Mouse (Mus musculus): Measurements from ENCODE around the gene Gm20388. TPM values are rescaled to one million over a fixed set of nuclear protein-coding genes. Genes with fewer than 3 reads are reported as not detected.

The Gm20388 gene
- polyA plus RNA-seq, 1 experiment from 2014 or later = 2.5 TPM

DNA sequence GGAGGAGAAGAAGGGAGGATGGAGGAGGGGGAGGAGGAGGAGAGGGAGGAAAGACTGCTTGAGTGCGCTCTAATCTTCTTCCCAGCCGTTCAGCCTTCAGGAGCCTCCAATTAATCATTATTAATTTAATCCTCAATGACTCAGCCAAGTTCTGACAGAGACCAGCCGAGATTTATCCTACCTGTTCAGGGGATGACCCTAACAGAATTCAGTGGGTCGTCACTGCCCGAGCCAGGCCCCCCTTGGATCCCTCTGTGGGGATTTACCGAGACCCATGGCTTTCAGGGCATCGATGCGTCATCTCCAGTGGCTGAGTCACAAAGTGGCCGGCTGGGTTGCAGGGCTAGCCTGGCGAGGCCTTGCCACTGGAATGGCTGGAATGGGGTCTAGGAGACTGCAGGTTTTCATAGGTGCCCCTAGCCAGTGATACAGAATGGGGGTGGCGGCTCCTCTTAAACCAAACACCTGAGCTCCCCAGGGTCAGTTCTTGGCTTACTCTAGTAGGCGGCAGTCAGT, 407.9 kb downstream of the Gm20388 start:
- H3K9me3 ChIP-seq (replicated peaks) = no peaks in the 10 kb centered on the region
- peaks cover 61% of the 10 kb centered on the region for H3K4me1 ChIP-seq
- DNase-seq (ENCODE audit: low spot score) = no peak
- no peaks in the 10 kb centered on the region for H3K27me3 ChIP-seq (ENCODE audit: low read depth, poor library complexity, severe bottlenecking)
- no peak overlapping the region for H3K4me3 ChIP-seq
- 68% methylated on average over 12 of the region's 12 CpGs for WGBS
- no peaks in the 10 kb centered on the region; the same call in 1 of the 2 replicates for H3K36me3 ChIP-seq
- no peak overlapping the region; the same call in 1 of the 2 replicates for H3K27ac ChIP-seq

DNA sequence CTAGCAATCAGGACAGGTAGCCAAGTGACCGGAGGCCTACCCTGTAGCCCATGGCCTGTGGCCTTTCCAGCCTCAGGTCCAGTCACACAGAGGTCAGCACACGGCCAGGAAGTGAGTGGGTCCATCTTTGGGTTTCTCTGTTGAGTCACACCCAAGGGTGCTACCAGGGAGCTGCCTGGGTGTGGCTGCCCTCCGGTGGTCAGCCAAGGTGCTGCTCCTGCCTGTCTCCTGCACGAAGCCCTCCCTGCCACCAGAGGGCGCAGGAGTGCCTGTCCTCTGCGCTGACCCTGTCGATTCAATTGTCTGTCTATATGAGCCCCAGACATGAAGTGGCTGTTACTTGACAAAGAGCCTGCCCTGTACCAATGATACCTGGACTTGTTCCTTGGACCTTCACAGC, 408.8 kb downstream of the Gm20388 start:
- 0 out of 2 replicates have a peak overlapping the region, but pooled peaks have one; percentile 42 for H3K27ac ChIP-seq
- H3K27me3 ChIP-seq (ENCODE audit: low read depth, poor library complexity, severe bottlenecking) = 0 out of 2 replicates have a peak, but pooled peaks cover 3% of the 10 kb centered on the region
- H3K4me1 ChIP-seq = peaks cover 66% of the 10 kb centered on the region
- DNase-seq (ENCODE audit: low spot score) = peak; percentile 87
- 25% methylated on average over 7 of the region's 7 CpGs for WGBS
- no peak overlapping the region for H3K4me3 ChIP-seq
- H3K9me3 ChIP-seq (replicated peaks) = no peaks in the 10 kb centered on the region
- no peaks in the 10 kb centered on the region; the same call in 1 of the 2 replicates for H3K36me3 ChIP-seq

DNA sequence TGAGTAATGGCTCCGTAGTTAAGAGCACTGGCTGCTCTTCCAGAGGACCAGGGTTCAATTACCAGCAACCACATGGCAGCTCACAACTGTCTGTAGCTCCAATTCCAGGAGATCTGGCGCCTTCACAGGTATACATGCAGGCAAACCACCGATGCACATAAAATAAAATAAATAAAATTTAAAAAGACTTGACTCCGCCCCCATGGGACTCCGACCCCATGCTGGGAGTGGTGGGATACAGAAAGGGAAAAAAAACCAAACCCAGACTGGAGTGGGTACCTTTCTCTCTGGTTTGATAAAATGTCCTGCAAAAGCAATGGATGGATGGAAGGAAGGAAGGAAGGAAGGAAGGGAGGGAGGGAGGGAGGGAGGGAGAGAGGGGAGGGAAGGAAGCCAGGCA, 409.5 kb downstream of the Gm20388 start:
- Histone ChIP-seq H3K36me3 (no peaks in the 10 kb centered on the region; the same call in 1 of the 2 replicates), H3K4me1 (peaks cover 73% of the 10 kb centered on the region), H3K4me3 (no peak overlapping the region), H3K27me3 (ENCODE audit: low read depth, poor library complexity, severe bottlenecking) (0 out of 2 replicates have a peak, but pooled peaks cover 4% of the 10 kb centered on the region), H3K27ac (no peak overlapping the region), H3K9me3 (replicated peaks) (no peaks in the 10 kb centered on the region)
- no peak for DNase-seq (ENCODE audit: low spot score)
- WGBS = 88% methylated on average over 5 of the region's 5 CpGs

DNA sequence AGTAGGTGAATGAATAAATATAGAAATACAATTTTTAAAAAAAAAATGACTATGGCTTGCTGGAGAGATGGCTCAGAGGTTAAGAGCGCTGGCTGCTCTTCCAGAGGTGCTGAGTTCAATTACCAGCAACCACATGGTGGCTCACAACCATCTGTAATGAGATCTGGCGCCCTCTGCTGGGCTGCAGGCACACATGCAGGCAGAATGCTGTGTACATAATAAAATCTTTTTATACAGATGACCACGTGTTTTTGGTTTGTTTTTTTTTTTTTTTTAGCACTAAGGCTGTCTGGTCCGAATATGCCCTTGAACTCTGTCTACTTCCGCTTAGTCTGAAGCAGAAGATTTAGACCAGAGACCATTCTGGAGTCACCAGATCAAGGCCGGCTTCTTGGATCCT, 411.1 kb downstream of the Gm20388 start:
- DNase-seq (ENCODE audit: low spot score) = peak; percentile 73
- H3K4me1 ChIP-seq = peaks cover 81% of the 10 kb centered on the region

DNA sequence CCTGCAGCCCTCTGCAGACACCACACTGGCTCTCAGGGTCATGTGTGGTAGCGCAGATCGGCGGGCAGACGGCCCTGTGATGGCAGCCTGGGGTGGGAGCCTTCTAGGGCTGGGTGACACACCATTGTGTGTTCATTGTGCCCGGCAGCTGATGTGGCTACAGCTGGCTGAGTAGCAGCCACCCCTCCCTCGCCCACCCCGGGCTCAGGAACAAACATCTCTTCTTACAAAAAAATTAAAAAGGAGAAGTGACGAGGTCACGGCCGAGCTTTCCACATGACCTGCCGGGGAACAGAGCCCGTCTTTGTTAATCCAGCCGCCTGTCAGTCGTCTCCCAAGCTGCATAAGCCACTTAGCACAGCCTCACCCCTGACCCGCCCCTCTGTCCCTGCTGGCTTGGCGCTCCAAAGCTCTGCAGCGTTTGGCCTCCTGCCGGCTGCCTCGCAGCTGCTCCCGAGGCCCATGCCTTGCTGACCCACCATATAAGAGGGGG, 412.4 kb downstream of the Gm20388 start:
- H3K27me3 ChIP-seq (ENCODE audit: low read depth, poor library complexity, severe bottlenecking) = 0 out of 2 replicates have a peak, but pooled peaks cover 4% of the 10 kb centered on the region
- H3K36me3 ChIP-seq = no peaks in the 10 kb centered on the region
- no peak overlapping the region for H3K4me3 ChIP-seq
- H3K4me1 ChIP-seq = peaks cover 74% of the 10 kb centered on the region
- peak overlapping the region; percentile 85 for H3K27ac ChIP-seq
- WGBS = 6% methylated on average over 20 of the region's 20 CpGs
- DNase-seq (ENCODE audit: low spot score) = peak; percentile 74
- H3K9me3 ChIP-seq (replicated peaks) = no peaks in the 10 kb centered on the region

More for the DNA sequence above, 411.1 kb downstream of the Gm20388 start:
- H3K27me3 ChIP-seq (ENCODE audit: low read depth, poor library complexity, severe bottlenecking) = 0 out of 2 replicates have a peak, but pooled peaks cover 4% of the 10 kb centered on the region
- no peak overlapping the region for H3K4me3 ChIP-seq
- no peaks in the 10 kb centered on the region; the same call in 1 of the 2 replicates for H3K36me3 ChIP-seq
- H3K27ac ChIP-seq = peak overlapping the region; percentile 85
- H3K9me3 ChIP-seq (replicated peaks) = no peaks in the 10 kb centered on the region
- 42% methylated on average over 6 of the region's 6 CpGs for WGBS

DNA sequence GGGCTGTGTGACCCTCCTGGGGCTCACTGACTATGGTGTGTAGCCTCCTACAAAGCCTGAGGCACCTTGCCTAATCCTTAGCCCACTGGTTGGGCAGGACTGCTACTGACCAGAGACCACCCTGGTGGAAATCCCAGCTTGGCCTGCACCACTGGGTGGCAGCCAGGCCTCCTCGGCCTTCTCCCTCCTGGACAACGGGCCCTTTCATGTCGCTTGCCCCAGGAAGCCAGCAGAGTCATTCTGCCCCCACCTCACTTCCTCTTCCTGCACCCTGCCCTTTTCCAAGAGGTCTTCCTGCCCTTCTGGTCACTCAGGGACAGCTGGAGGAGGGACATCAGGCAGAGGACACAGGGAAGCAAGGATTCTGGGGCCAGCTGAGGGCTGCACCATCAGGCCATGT, 413.9 kb downstream of the Gm20388 start:
- 0 out of 2 replicates have a peak, but pooled peaks cover 4% of the 10 kb centered on the region for H3K27me3 ChIP-seq (ENCODE audit: low read depth, poor library complexity, severe bottlenecking)

DNA sequence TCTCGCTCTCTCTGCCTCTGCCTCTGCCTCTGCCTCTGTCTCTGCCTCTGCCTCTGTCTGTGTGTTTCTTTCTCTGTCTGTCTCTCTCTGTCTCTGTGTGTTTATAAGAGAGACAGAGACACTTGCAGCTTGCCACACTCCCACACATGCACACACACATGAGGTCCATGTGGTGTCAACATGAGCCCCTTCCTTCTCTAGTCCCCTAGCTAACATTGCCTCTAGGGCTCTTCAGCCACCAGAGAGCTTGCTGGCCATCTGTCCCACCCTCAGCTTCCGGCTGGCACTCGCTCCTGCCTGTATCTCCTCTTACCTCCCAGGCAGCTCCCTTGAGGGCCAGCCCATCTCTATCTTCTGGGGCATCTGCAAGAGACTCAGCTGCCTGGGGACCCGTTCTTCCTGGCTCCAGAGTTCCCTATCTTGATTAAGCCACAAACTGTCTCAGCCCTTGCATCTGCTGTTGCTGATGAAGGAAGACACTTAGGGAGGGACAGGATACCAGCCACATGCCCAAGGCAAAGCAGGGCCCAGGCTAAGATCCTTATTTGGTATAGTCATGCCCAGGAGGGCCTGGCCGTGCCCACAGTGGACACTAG, 414.6 kb downstream of the Gm20388 start:
- WGBS = 70% methylated on average over 5 of the region's 5 CpGs
- Histone ChIP-seq H3K36me3 (no peaks in the 10 kb centered on the region), H3K4me3 (no peak overlapping the region), H3K9me3 (replicated peaks) (no peaks in the 10 kb centered on the region), H3K4me1 (peaks cover 63% of the 10 kb centered on the region), H3K27me3 (ENCODE audit: low read depth, poor library complexity, severe bottlenecking) (0 out of 2 replicates have a peak, but pooled peaks cover 4% of the 10 kb centered on the region), H3K27ac (peak overlapping the region; percentile 85)
- no peak for DNase-seq (ENCODE audit: low spot score)

More for the DNA sequence above, 413.9 kb downstream of the Gm20388 start:
- 52% methylated on average over 3 of the region's 3 CpGs for WGBS
- Histone ChIP-seq H3K4me1 (peaks cover 66% of the 10 kb centered on the region), H3K9me3 (replicated peaks) (no peaks in the 10 kb centered on the region), H3K4me3 (no peak overlapping the region), H3K36me3 (no peaks in the 10 kb centered on the region), H3K27ac (peak overlapping the region; percentile 85)
- DNase-seq (ENCODE audit: low spot score) = no peak

DNA sequence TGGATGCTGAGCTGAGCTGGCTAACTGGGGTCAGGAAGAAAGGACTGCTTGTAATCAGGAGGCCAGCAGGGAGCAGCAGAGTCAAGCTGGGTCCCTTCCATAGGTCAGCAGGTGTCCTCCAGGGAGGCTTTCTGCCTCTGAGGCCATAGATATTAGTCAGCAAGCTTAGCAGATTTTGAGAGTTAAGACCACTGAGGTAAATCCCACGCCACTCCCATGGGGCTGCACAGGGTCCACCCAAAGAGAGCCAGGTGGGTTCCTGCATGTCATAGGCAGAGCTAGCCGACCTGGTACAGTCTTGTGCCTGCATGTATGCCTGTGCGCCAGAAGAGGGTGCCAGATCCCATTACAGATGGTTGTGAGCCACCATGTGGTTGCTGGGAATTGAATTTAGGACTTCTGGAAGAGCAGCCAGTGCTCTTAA, 416.5 kb downstream of the Gm20388 start:
- WGBS = 46% methylated on average over 3 of the region's 3 CpGs
- 0 out of 2 replicates have a peak, but pooled peaks cover 4% of the 10 kb centered on the region for H3K27me3 ChIP-seq (ENCODE audit: low read depth, poor library complexity, severe bottlenecking)
- H3K36me3 ChIP-seq = no peaks in the 10 kb centered on the region
- no peak for DNase-seq (ENCODE audit: low spot score)
- peaks cover 73% of the 10 kb centered on the region for H3K4me1 ChIP-seq
- H3K4me3 ChIP-seq = no peak overlapping the region
- no peaks in the 10 kb centered on the region for H3K9me3 ChIP-seq (replicated peaks)
- H3K27ac ChIP-seq = no peak overlapping the region; the same call in 1 of the 2 replicates

DNA sequence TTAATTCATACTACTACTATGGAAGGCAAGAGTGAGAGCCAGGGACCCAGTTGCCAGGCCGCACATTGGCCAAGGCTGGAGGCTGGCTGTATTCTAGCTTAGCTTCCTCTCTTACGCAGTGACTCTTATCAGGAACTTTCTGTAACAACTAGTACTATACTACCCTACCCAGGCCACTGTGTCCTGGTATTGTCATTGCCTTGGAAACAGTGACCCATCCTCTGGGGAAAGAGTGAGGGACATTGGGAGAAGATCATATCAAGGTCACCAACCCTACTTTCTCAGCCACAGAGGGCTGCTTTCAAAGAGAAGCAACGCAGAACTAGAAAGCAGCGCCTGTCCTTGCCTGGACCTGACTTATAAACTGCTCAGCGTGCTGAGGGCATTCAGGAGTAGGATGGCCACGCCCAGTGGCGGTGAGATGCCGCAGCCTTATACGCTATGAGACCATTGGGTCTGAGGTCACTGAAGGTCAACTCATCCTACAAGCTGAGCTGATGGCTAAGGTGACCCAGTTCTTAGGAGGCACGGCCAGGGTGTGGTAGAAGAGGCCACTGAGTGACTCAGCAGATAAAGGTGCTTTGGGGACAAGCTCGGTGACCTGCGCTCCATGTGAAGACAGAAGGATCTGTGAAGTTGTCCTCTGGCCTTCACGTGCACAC, 417.9 kb downstream of the Gm20388 start:
- H3K27ac ChIP-seq = no peak overlapping the region
- DNase-seq (ENCODE audit: low spot score) = no peak
- no peaks in the 10 kb centered on the region for H3K36me3 ChIP-seq
- H3K4me1 ChIP-seq = peaks cover 68% of the 10 kb centered on the region
- 0 out of 2 replicates have a peak, but pooled peaks cover 4% of the 10 kb centered on the region for H3K27me3 ChIP-seq (ENCODE audit: low read depth, poor library complexity, severe bottlenecking)
- no peak overlapping the region for H3K4me3 ChIP-seq
- 88% methylated on average over 13 of the region's 13 CpGs for WGBS
- no peaks in the 10 kb centered on the region for H3K9me3 ChIP-seq (replicated peaks)

DNA sequence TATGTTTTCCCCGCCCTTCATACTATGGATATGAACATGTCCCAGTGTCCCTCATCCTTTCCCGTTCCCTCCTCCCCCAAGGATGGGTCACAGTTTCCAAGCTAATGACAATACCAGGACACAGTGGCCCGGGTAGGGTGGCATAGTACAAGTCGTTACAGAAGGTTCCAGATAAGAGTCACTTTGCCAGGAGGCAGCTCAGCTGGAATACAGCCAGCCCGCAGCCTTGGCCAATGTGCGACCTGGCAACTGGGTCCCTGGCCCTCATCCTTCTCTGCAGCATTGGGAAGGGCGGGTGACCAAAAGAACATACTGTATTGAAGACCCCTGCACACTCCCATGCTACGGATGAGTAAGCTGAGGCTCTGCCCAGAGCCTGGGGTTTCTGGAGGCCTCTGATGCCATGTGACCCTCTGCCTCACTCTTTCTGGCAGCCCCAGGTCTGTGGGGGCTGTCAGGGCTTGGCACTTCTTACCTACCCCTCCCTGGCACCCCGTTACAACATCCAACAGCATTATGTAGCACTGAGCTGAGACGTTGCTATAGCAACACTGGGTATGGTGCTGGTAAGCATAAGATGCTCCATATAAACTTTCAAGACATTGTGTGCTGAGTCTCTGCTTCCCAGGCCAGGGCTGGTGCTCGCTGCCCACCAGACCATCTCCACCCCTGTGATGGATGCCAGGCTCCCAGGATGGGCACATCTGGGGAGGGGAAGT, 418.5 kb downstream of the Gm20388 start:
- no peak overlapping the region for H3K27ac ChIP-seq
- peaks cover 65% of the 10 kb centered on the region for H3K4me1 ChIP-seq
- H3K36me3 ChIP-seq = no peaks in the 10 kb centered on the region
- DNase-seq (ENCODE audit: low spot score) = no peak
- no peaks in the 10 kb centered on the region for H3K9me3 ChIP-seq (replicated peaks)
- 0 out of 2 replicates have a peak, but pooled peaks cover 4% of the 10 kb centered on the region for H3K27me3 ChIP-seq (ENCODE audit: low read depth, poor library complexity, severe bottlenecking)
- 93% methylated on average over 11 of the region's 11 CpGs for WGBS
- no peak overlapping the region for H3K4me3 ChIP-seq

DNA sequence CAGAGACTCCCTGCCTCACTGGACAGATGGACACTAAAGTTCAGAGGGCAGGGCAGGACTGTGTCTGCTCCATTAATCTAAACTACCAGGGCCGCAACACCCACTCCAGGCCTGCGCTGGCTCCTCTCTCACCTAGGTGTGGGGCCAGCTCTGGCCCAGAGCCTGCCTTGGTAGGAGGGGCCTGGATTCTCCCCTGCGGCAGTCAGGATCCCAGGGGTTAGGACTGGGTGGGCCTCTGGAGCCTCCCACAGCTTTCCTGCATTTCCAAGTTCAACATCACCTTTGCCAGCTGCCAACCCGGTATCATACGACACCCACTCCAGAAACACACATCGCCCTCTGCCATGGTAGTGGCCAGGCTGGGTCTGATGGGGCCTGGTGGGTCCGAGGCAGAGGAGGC, 420.4 kb downstream of the Gm20388 start:
- Histone ChIP-seq H3K9me3 (replicated peaks) (no peaks in the 10 kb centered on the region), H3K4me1 (peaks cover 68% of the 10 kb centered on the region), H3K4me3 (no peak overlapping the region), H3K27ac (peak overlapping the region; percentile 64), H3K27me3 (ENCODE audit: low read depth, poor library complexity, severe bottlenecking) (no peaks in the 10 kb centered on the region), H3K36me3 (no peaks in the 10 kb centered on the region)
- WGBS = 57% methylated on average over 7 of the region's 7 CpGs
- no peak for DNase-seq (ENCODE audit: low spot score)

GRCm38 (mm10) chr8:120332379-120333229, 422.0 kb downstream of the Gm20388 start:
- peaks cover 72% of the 10 kb centered on the region for H3K4me1 ChIP-seq
- no peaks in the 10 kb centered on the region for H3K9me3 ChIP-seq (replicated peaks)
- 73% methylated on average over 16 of the region's 16 CpGs for WGBS
- H3K27ac ChIP-seq = 0 out of 2 replicates have a peak overlapping the region, but pooled peaks have one; percentile 5
- DNase-seq (ENCODE audit: low spot score) = no peak
- no peaks in the 10 kb centered on the region for H3K36me3 ChIP-seq
- H3K4me3 ChIP-seq = no peak overlapping the region
- no peaks in the 10 kb centered on the region for H3K27me3 ChIP-seq (ENCODE audit: low read depth, poor library complexity, severe bottlenecking)
